Mouse (Mus musculus) midbrain, embryonic 13.5 days (tissue): ENCODE results near the gene Ap4m1. TPM values are rescaled to one million over a fixed set of nuclear protein-coding genes. Genes with fewer than 3 reads are reported as not detected.

ENCODE experiments used
- ATAC-seq: fragments of 200-750 bp; cut with Nextera tagmentation; 2 replicates; pipeline ENCODE4 v1.8.0; 2017; ENCODE audit warnings: mild to moderate bottlenecking, moderate TSS enrichment, moderate library complexity
- H3K27ac ChIP-seq: fragments of 300-500 bp; sonication (generic); 2 replicates; pipeline ENCODE4 v1.5.1; 2015; ENCODE audit warnings: inconsistent platforms, mild to moderate bottlenecking, moderate library complexity
- H3K27me3 ChIP-seq: fragments of 300-500 bp; sonication (generic); 2 replicates; pipeline ENCODE4 v1.6.1; 2015; ENCODE audit warnings: mild to moderate bottlenecking, inconsistent platforms
- H3K36me3 ChIP-seq: fragments of 300-500 bp; sonication (generic); 2 replicates; pipeline ENCODE4 v1.6.1; 2015; ENCODE audit warnings: mild to moderate bottlenecking, inconsistent platforms
- H3K4me1 ChIP-seq: fragments of 300-500 bp; sonication (generic); replicated peaks from 2 replicates; pipeline ENCODE4 v1.6.1; 2015; ENCODE audit warnings: inconsistent platforms
- H3K4me2 ChIP-seq: fragments of 300-500 bp; sonication (generic); replicated peaks from 2 replicates; pipeline ENCODE4 v1.6.1; 2015; ENCODE audit warnings: moderate library complexity, mild to moderate bottlenecking, inconsistent platforms
- H3K4me3 ChIP-seq: fragments of 300-500 bp; sonication (generic); replicated peaks from 2 replicates; pipeline ENCODE4 v1.5.1; 2015; ENCODE audit warnings: mild to moderate bottlenecking, inconsistent platforms
- H3K9ac ChIP-seq: fragments of 300-500 bp; sonication (generic); replicated peaks from 2 replicates; pipeline ENCODE4 v1.6.1; 2015; ENCODE audit warnings: mild to moderate bottlenecking, inconsistent platforms
- H3K9me3 ChIP-seq: fragments of 300-500 bp; sonication (generic); 2 replicates; pipeline ENCODE4 v1.6.1; 2016; ENCODE audit warnings: mild to moderate bottlenecking, inconsistent platforms
- WGBS: fragments of 180-500 bp; shearing (Covaris S2); methylation state at CpG from one replicate; pipeline ENCODE4 v1.1.7; 2015; 5-methylcytosine and 5-hydroxymethylcytosine counted together
- polyA plus RNA-seq: library from polyadenylated mRNA; unstranded; fragments of >200 nt; fragmentation: Nextera tagmentation; extraction: Ambion mirVana; gene quantifications from 2 replicates; pipeline ENCODE4 v1.2.1, GENCODE M21; 2015

Gene Ap4m1
- 26.6 and 28.8 TPM in 2 replicates for polyA plus RNA-seq

DNA sequence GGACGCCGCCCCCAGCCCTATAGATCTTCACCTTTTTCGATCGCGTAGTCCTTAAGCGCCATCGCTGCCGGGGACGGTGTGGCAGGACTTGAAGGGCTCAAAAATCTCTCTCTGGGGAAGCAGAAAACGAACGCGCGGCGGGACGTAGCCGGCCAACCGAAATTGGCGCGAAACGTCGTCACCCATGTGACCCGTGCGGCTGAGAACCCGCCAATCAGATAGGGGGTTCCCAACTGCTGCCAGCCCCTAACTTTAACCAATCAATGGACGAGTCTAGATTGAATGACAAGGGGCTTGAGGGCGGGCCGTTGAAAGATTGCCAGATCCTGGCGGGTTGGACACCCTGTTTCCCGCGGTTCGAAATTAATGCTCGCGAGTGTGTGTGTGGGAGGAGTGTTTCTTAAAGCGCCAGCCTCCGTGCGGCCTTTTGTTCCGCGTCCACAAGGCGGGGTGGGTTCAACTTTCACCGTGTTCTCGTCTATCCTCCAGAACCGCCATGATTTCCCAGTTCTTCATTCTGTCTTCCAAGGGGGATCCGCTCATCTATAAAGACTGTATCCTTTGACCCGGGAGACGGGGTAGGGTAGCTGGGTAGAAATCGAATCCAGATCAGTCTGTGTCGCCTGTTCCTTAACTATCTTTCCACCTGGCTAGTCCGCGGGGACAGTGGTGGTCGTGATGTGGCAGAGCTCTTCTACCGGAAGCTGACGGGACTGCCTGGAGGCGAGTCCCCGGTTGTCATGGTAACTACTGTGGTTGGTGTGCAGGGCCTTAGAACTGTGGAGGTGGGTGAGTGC, at the start of gene Ap4m1, which contains the start of gene Mcm7:
Ap4m1 (plus strand) TSS at position 308 of the 797 bp plus-strand sequence.
Mcm7 (minus strand) TSS at position 728 of the 797 bp plus-strand sequence.
- H3K4me1 ChIP-seq: peaks cover 44% of the 10 kb centered on the region
- H3K27ac ChIP-seq: peak within 1 kb of the TSS; percentile 87
- no peaks in the 10 kb centered on the region for H3K27me3 ChIP-seq
- H3K9me3 ChIP-seq: no peaks in the 10 kb centered on the region
- H3K36me3 ChIP-seq: peaks cover 59% of the 10 kb centered on the region
- WGBS: under 1% methylated on average over 54 of the region's 54 CpGs
- peak within 1 kb of the TSS; percentile 81 for H3K4me3 ChIP-seq
- H3K9ac ChIP-seq: peak within 1 kb of the TSS; percentile 75
- peak; percentile 90 for ATAC-seq
- H3K4me2 ChIP-seq: peak within 1 kb of the TSS; percentile 95

DNA sequence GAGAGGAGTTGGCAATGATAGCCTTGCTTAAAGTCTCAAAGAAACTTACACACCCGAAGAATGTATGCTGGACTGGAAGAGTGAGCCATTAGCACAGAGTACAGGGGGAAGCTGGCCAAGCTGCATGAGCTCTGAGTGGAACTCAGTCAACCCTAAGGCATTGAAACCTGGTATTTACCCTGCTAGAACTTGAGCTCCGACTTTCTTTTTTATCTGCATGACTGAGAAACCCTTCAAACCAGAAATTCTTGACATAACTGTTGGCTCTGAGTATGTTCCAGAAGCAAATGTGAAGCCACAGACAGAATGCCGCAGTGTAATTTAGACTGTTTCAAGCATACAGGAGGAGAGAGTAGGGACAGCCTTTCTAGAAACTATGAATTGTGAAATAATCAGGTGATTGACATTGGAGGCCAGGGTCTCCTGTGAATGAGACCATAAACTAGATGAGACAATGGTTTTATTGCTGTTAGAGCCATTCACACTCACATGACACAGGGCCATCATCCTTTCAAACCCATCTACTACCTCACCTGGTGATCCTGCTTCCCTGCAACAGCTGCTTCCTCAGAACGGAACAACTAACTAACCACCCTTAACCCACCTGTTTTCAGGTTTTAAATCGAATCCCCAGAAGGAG, 39.3 kb upstream of the Ap4m1 start:
- Histone ChIP-seq H3K36me3 (peaks cover 78% of the 10 kb centered on the region), H3K4me2 (no peak overlapping the region)
- WGBS: 96% methylated on average over 5 of the region's 5 CpGs

DNA sequence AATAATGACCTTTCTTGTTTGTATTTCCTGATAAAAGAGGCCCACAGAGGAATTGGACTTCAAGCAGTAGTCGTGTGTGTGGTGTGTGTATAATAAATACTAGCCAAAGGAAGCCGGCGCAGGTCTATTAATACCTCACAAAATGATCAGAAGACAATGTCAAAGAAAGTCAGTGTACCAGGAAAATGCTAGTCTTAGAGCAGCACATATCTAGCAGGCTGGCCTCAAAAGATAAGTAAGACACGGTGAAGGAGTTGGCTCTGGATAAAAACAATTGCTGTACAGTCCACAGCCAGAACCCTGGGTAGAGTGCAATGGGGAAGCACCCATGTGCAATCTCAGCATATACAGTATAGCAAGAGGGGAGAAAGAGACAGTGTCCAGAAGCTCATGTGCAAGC, 34.5 kb upstream of the Ap4m1 start:
- Histone ChIP-seq H3K9ac (no peak overlapping the region), H3K9me3 (no peaks in the 10 kb centered on the region), H3K4me3 (no peak overlapping the region), H3K36me3 (peaks cover 49% of the 10 kb centered on the region), H3K4me2 (no peak overlapping the region), H3K4me1 (no peaks in the 10 kb centered on the region), H3K27ac (no peak overlapping the region), H3K27me3 (no peaks in the 10 kb centered on the region)
- ATAC-seq: no peak
- 90% methylated on average over 4 of the region's 4 CpGs for WGBS

More for the DNA sequence above, 39.3 kb upstream of the Ap4m1 start:
- Histone ChIP-seq H3K27ac (no peak overlapping the region), H3K9ac (no peak overlapping the region), H3K9me3 (no peaks in the 10 kb centered on the region), H3K4me3 (no peak overlapping the region), H3K27me3 (no peaks in the 10 kb centered on the region), H3K4me1 (no peaks in the 10 kb centered on the region)
- ATAC-seq: no peak

GRCm38 (mm10) chr5:138137935-138138549, 33.8 kb upstream of the Ap4m1 start:
- H3K9me3 ChIP-seq: no peaks in the 10 kb centered on the region
- WGBS: 65% methylated on average over 8 of the region's 8 CpGs
- no peak for ATAC-seq

DNA sequence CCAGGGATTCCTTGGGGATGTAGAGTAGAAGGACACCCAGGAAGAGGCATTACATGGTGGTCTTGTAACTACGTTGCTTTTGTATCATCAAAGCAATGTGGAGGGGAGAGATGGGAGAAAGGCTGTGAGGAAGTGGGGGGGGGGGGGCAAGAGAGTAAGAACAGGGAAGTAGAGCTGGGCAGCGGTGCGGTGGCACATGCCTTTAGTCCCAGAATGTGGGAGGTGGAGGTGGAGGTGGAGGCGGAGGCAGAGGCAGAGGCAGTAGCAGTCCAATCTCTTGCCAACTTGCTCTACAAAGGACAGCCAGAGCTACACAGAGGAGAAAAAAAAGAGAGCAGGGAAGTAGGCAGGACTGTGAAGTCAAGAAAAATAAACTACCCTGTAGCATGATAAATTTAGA, 33.2 kb upstream of the Ap4m1 start:
- Histone ChIP-seq H3K4me3 (no peak overlapping the region), H3K4me2 (no peak overlapping the region), H3K36me3 (peaks cover 46% of the 10 kb centered on the region), H3K4me1 (no peaks in the 10 kb centered on the region), H3K9ac (no peak overlapping the region), H3K9me3 (no peaks in the 10 kb centered on the region), H3K27me3 (no peaks in the 10 kb centered on the region), H3K27ac (no peak overlapping the region)
- ATAC-seq: no peak
- 79% methylated on average over 4 of the region's 4 CpGs for WGBS

More at GRCm38 (mm10) chr5:138137935-138138549, 33.8 kb upstream of the Ap4m1 start:
- Histone ChIP-seq H3K4me3 (no peak overlapping the region), H3K27me3 (no peaks in the 10 kb centered on the region), H3K4me2 (no peak overlapping the region), H3K27ac (no peak overlapping the region), H3K9ac (no peak overlapping the region), H3K4me1 (no peaks in the 10 kb centered on the region), H3K36me3 (peaks cover 46% of the 10 kb centered on the region)

DNA sequence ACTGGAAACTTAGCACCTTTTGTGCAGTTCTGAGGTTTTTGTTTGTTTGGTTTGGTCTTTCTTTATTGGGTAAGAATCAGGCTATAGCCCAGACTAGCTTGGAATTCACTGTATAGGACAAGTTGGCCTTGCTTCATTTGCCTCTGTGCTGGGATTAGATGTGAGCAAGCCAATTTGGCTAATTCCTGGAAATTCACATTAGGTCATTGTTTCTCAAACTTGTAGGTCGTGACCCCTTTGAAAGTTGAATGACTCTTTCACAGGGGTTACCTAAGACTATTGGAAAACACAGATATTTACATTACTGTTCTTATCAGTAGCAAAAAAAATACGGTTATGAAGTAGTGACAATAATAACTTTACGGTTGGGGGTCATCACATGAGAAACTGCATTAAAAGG, 17.4 kb upstream of the Ap4m1 start:
- H3K9ac ChIP-seq: peak overlapping the region; percentile 96
- ATAC-seq: no peak
- peak overlapping the region; percentile 84 for H3K4me2 ChIP-seq
- H3K27me3 ChIP-seq: no peaks in the 10 kb centered on the region
- H3K27ac ChIP-seq: peak overlapping the region; percentile 98; the same call in 1 of the 2 replicates
- peak overlapping the region; percentile 85 for H3K4me3 ChIP-seq
- peaks cover 17% of the 10 kb centered on the region for H3K4me1 ChIP-seq
- WGBS: 93% methylated on average over 3 of the region's 3 CpGs
- H3K36me3 ChIP-seq: peaks cover 28% of the 10 kb centered on the region
- no peaks in the 10 kb centered on the region for H3K9me3 ChIP-seq

GRCm38 (mm10) chr5:138155443-138155976, 16.3 kb upstream of the Ap4m1 start, which contains the start of gene Zfp113:
Zfp113 (minus strand) TSS chr5:138155744.
- H3K4me2 ChIP-seq: peak within 1 kb of the TSS; percentile 84
- peak within 1 kb of the TSS; percentile 98 for H3K27ac ChIP-seq
- H3K4me3 ChIP-seq: peak within 1 kb of the TSS; percentile 85
- H3K9ac ChIP-seq: peak within 1 kb of the TSS; percentile 96
- peaks cover 24% of the 10 kb centered on the region for H3K36me3 ChIP-seq
- H3K27me3 ChIP-seq: no peaks in the 10 kb centered on the region
- peaks cover 21% of the 10 kb centered on the region for H3K4me1 ChIP-seq
- WGBS: under 1% methylated on average over 31 of the region's 31 CpGs
- H3K9me3 ChIP-seq: no peaks in the 10 kb centered on the region
- ATAC-seq: peak; percentile 98

- Histone ChIP-seq H3K4me2 (peak overlapping the region; percentile 74), H3K4me1 (peaks cover 18% of the 10 kb centered on the region), H3K27ac (peak overlapping the region; percentile 72; the same call in 1 of the 2 replicates), H3K4me3 (peak overlapping the region; percentile 76), H3K36me3 (peaks cover 27% of the 10 kb centered on the region), H3K27me3 (no peaks in the 10 kb centered on the region), H3K9ac (peak overlapping the region; percentile 85), H3K9me3 (no peaks in the 10 kb centered on the region)
- 68% methylated on average over 7 of the region's 7 CpGs for WGBS
- ATAC-seq: peak; percentile 1; the same call in 1 of the 2 replicates
Observed at GRCm38 (mm10) chr5:138160224-138160762, 11.5 kb upstream of the Ap4m1 start.

DNA sequence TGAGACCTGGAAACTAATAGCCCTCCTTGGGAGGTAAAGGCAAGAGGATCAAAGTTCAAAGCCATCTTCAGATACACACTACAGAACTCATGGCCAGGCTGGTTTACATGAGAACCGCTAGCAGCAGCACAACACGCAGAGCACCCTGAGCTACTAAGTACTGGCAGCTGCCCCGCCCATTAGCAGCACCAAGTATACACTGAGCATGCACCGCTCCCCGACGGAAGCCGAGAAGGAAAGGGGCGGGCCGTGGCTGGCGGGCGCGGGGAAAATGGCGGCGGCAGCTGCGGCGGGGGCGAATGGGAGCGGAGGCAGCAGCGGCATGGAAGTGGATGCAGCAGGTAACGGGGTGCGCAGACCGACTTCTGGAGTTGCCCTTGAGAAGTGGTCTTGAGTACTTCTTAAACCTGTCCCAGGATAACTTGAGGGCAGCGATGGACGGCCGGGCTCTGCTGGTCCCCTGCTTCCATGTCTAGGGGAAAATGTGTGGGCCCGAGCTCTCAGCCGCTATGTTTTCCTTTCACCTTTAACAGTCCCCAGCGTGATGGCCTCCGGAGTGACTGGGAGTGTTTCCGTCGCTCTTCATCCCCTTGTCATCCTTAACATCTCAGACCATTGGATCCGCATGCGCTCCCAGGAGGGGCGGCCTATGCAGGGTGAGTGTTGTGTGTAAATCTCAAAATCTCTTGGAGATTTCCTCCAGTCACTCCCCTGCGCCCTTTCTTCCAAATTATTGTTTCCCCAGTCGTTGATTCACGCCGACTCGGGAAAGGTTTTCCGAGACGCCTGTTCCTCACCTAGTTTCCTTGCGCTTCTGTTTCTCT, 10.7 kb upstream of the Ap4m1 start, which contains the start of gene Cops6:
Cops6 (plus strand) TSS at position 230 of the 824 bp plus-strand sequence.
- H3K4me1 ChIP-seq: peaks cover 18% of the 10 kb centered on the region
- no peaks in the 10 kb centered on the region for H3K27me3 ChIP-seq
- H3K4me3 ChIP-seq: peak within 1 kb of the TSS; percentile 76
- H3K4me2 ChIP-seq: peak within 1 kb of the TSS; percentile 74
- peak; percentile 98 for ATAC-seq
- H3K36me3 ChIP-seq: peaks cover 35% of the 10 kb centered on the region
- H3K9me3 ChIP-seq: no peaks in the 10 kb centered on the region
- peak within 1 kb of the TSS; percentile 72 for H3K27ac ChIP-seq
- H3K9ac ChIP-seq: peak within 1 kb of the TSS; percentile 85
- 1% methylated on average over 42 of the region's 42 CpGs for WGBS

DNA sequence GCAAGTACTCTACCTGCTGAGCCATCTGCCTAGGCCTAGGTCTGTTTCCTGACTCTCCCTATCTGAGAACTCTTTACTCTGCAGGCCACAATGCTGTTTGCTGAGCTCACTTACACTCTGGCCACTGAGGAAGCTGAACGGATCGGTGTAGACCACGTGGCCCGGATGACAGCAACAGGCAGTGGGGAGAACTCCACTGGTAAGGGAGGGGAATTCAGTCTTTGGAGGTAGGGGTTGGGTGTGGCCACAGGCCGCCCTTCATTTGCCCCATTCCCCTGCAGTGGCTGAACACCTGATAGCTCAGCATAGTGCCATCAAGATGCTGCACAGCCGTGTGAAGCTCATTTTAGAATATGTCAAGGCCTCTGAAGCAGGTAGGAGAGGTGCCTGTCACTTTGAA, 8.8 kb upstream of the Ap4m1 start:
- H3K9me3 ChIP-seq: no peaks in the 10 kb centered on the region
- H3K4me1 ChIP-seq: peaks cover 18% of the 10 kb centered on the region
- peaks cover 55% of the 10 kb centered on the region for H3K36me3 ChIP-seq
- no peak overlapping the region; the same call in 1 of the 2 replicates for H3K4me3 ChIP-seq
- no peak overlapping the region for H3K9ac ChIP-seq
- ATAC-seq: no peak
- H3K27ac ChIP-seq: no peak overlapping the region
- 79% methylated on average over 6 of the region's 6 CpGs for WGBS
- no peaks in the 10 kb centered on the region for H3K27me3 ChIP-seq
- no peak overlapping the region for H3K4me2 ChIP-seq

DNA sequence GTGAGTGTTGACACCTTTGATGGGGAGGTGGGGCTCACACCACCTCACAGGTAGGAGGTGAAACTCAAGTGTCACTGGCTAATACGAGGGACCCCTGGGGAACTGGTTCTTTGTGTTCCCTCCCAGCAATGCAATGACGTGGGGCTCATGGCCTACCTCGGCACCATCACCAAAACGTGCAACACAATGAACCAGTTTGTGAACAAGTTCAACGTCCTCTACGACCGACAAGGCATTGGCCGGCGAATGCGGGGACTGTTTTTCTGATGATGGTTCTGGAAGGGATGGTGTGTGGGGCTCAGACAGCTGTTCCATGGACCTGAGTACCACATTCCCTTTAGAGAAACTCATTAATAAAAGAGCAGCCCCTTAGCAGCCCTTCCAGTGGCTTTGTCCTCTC, 8.2 kb upstream of the Ap4m1 start:
- Histone ChIP-seq H3K4me2 (no peak overlapping the region), H3K36me3 (peaks cover 60% of the 10 kb centered on the region), H3K4me1 (peaks cover 19% of the 10 kb centered on the region), H3K27me3 (no peaks in the 10 kb centered on the region), H3K9me3 (no peaks in the 10 kb centered on the region), H3K27ac (no peak overlapping the region), H3K9ac (no peak overlapping the region), H3K4me3 (no peak overlapping the region)
- ATAC-seq: no peak
- 66% methylated on average over 10 of the region's 10 CpGs for WGBS
